Mouse (Mus musculus): ENCODE measurements around the gene Wdfy3. TPM values are rescaled to one million over a fixed set of nuclear protein-coding genes. Genes with fewer than 3 reads are reported as not detected.
"Not testable (repeated sequence)": the region's sequence is repeated elsewhere in the genome, so short reads cannot be mapped to it uniquely, and the experiment has no call there.

Wdfy3 gene
- polyA plus RNA-seq, 1 experiment from 2014 or later = 21.7 TPM

GRCm38 (mm10) chr5:101851133-101851532 lies 218.6 kb downstream of the Wdfy3 start:
- H3K9me3 ChIP-seq (ENCODE audit: low read depth, low read length) = no peaks in the 10 kb centered on the region
- TF ChIP-seq CTCF (IDR thresholded peaks at IDR 0.05; ENCODE audit: low read depth) = no peak
- H3K27me3 ChIP-seq (ENCODE audit: insufficient read depth, low read length) = no peaks in the 10 kb centered on the region
- H3K27ac ChIP-seq (ENCODE audit: low read depth) = no peak overlapping the region
- no peaks in the 10 kb centered on the region for H3K4me1 ChIP-seq (ENCODE audit: insufficient read depth)
- no peak overlapping the region for H3K9ac ChIP-seq
- no peak overlapping the region for H3K4me2 ChIP-seq
- DNase-seq (no peak), ATAC-seq (ENCODE audit: insufficient read depth) (no peak)
- H3K36me3 ChIP-seq (ENCODE audit: insufficient read depth) = peaks cover 96% of the 10 kb centered on the region
- no peak overlapping the region for H3K4me3 ChIP-seq (ENCODE audit: low read depth, low read length)
- WGBS = 85% methylated on average over 7 of the region's 7 CpGs

GRCm38 (mm10) chr5:101847762-101848161 lies 222.0 kb downstream of the Wdfy3 start:
- Histone ChIP-seq H3K27me3 (ENCODE audit: insufficient read depth, low read length) (no peaks in the 10 kb centered on the region), H3K4me1 (ENCODE audit: insufficient read depth) (no peaks in the 10 kb centered on the region), H3K9ac (no peak overlapping the region), H3K27ac (ENCODE audit: low read depth) (no peak overlapping the region), H3K36me3 (ENCODE audit: insufficient read depth) (peaks cover 96% of the 10 kb centered on the region), H3K9me3 (ENCODE audit: low read depth, low read length) (no peaks in the 10 kb centered on the region), H3K4me3 (ENCODE audit: low read depth, low read length) (no peak overlapping the region), H3K4me2 (no peak overlapping the region)
- no peak for TF ChIP-seq CTCF (IDR thresholded peaks at IDR 0.05; ENCODE audit: low read depth)
- DNase-seq (no peak), ATAC-seq (ENCODE audit: insufficient read depth) (no peak)
- WGBS = 76% methylated on average over 4 of the region's 4 CpGs

- Histone ChIP-seq H3K27ac (ENCODE audit: low read depth) (no peak overlapping the region), H3K36me3 (ENCODE audit: insufficient read depth) (peaks cover 96% of the 10 kb centered on the region), H3K4me2 (no peak overlapping the region), H3K9me3 (ENCODE audit: low read depth, low read length) (no peaks in the 10 kb centered on the region), H3K4me1 (ENCODE audit: insufficient read depth) (no peaks in the 10 kb centered on the region), H3K27me3 (ENCODE audit: insufficient read depth, low read length) (no peaks in the 10 kb centered on the region), H3K9ac (no peak overlapping the region), H3K4me3 (ENCODE audit: low read depth, low read length) (no peak overlapping the region)
- ATAC-seq (ENCODE audit: insufficient read depth) (no peak), DNase-seq (no peak)
- TF ChIP-seq CTCF (IDR thresholded peaks at IDR 0.05; ENCODE audit: low read depth) = no peak
- WGBS = 86% methylated on average over 7 of the region's 7 CpGs
Observed at GRCm38 (mm10) chr5:101847323-101847722, 222.4 kb downstream of the Wdfy3 start.

GRCm38 (mm10) chr5:101845930-101846329 lies 223.8 kb downstream of the Wdfy3 start:
- no peak for DNase-seq
- ATAC-seq (ENCODE audit: insufficient read depth) = no peak

GRCm38 (mm10) chr5:101845011-101845410 lies 224.7 kb downstream of the Wdfy3 start:
- TF ChIP-seq CTCF (IDR thresholded peaks at IDR 0.05; ENCODE audit: low read depth) = no peak
- Histone ChIP-seq H3K36me3 (ENCODE audit: insufficient read depth) (peaks cover 100% of the 10 kb centered on the region), H3K4me3 (ENCODE audit: low read depth, low read length) (no peak overlapping the region), H3K4me2 (no peak overlapping the region), H3K27ac (ENCODE audit: low read depth) (no peak overlapping the region), H3K27me3 (ENCODE audit: insufficient read depth, low read length) (no peaks in the 10 kb centered on the region), H3K9ac (no peak overlapping the region), H3K4me1 (ENCODE audit: insufficient read depth) (no peaks in the 10 kb centered on the region), H3K9me3 (ENCODE audit: low read depth, low read length) (no peaks in the 10 kb centered on the region)
- DNase-seq = no peak
- ATAC-seq (ENCODE audit: insufficient read depth) = no peak
- WGBS = 91% methylated on average over 14 of the region's 14 CpGs

More at GRCm38 (mm10) chr5:101845930-101846329, 223.8 kb downstream of the Wdfy3 start:
- Histone ChIP-seq H3K9me3 (ENCODE audit: low read depth, low read length) (no peaks in the 10 kb centered on the region), H3K9ac (no peak overlapping the region), H3K36me3 (ENCODE audit: insufficient read depth) (peaks cover 96% of the 10 kb centered on the region), H3K27me3 (ENCODE audit: insufficient read depth, low read length) (no peaks in the 10 kb centered on the region), H3K4me2 (no peak overlapping the region), H3K4me3 (ENCODE audit: low read depth, low read length) (no peak overlapping the region), H3K27ac (ENCODE audit: low read depth) (no peak overlapping the region), H3K4me1 (ENCODE audit: insufficient read depth) (no peaks in the 10 kb centered on the region)
- TF ChIP-seq CTCF (IDR thresholded peaks at IDR 0.05; ENCODE audit: low read depth) = no peak
- 94% methylated on average over 8 of the region's 8 CpGs for WGBS

- DNase-seq (no peak), ATAC-seq (ENCODE audit: insufficient read depth) (no peak)
- Histone ChIP-seq H3K9me3 (ENCODE audit: low read depth, low read length) (no peaks in the 10 kb centered on the region), H3K27ac (ENCODE audit: low read depth) (no peak overlapping the region), H3K4me1 (ENCODE audit: insufficient read depth) (no peaks in the 10 kb centered on the region), H3K9ac (no peak overlapping the region), H3K36me3 (ENCODE audit: insufficient read depth) (peaks cover 81% of the 10 kb centered on the region), H3K27me3 (ENCODE audit: insufficient read depth, low read length) (no peaks in the 10 kb centered on the region), H3K4me3 (ENCODE audit: low read depth, low read length) (no peak overlapping the region), H3K4me2 (no peak overlapping the region)
- no peak for TF ChIP-seq CTCF (IDR thresholded peaks at IDR 0.05; ENCODE audit: low read depth)
- 98% methylated on average over 5 of the region's 5 CpGs for WGBS
Observed at GRCm38 (mm10) chr5:101840476-101840875, 229.2 kb downstream of the Wdfy3 start.

GRCm38 (mm10) chr5:101837605-101838004 lies 232.1 kb downstream of the Wdfy3 start:
- not testable (repeated sequence) for H3K4me1 ChIP-seq (ENCODE audit: insufficient read depth); H3K27me3 ChIP-seq (ENCODE audit: insufficient read depth, low read length); DNase-seq; H3K9ac ChIP-seq; H3K4me3 ChIP-seq (ENCODE audit: low read depth, low read length); H3K9me3 ChIP-seq (ENCODE audit: low read depth, low read length); H3K4me2 ChIP-seq; H3K27ac ChIP-seq (ENCODE audit: low read depth); ATAC-seq (ENCODE audit: insufficient read depth)
- whole genome bisulfite sequencing = 93% methylated on average over 2 of the region's 2 CpGs
- H3K36me3 ChIP-seq (ENCODE audit: insufficient read depth) = peaks cover 69% of the 10 kb centered on the region

GRCm38 (mm10) chr5:101836221-101836620 lies 233.5 kb downstream of the Wdfy3 start:
- Histone ChIP-seq H3K27ac (ENCODE audit: low read depth) (no peak overlapping the region), H3K4me3 (ENCODE audit: low read depth, low read length) (no peak overlapping the region), H3K9ac (no peak overlapping the region), H3K36me3 (ENCODE audit: insufficient read depth) (peaks cover 65% of the 10 kb centered on the region), H3K4me1 (ENCODE audit: insufficient read depth) (no peaks in the 10 kb centered on the region), H3K27me3 (ENCODE audit: insufficient read depth, low read length) (no peaks in the 10 kb centered on the region), H3K4me2 (no peak overlapping the region), H3K9me3 (ENCODE audit: low read depth, low read length) (no peaks in the 10 kb centered on the region)
- DNase-seq (no peak), ATAC-seq (ENCODE audit: insufficient read depth) (no peak)
- WGBS = 91% methylated on average over 11 of the region's 11 CpGs
- no peak for TF ChIP-seq CTCF (IDR thresholded peaks at IDR 0.05; ENCODE audit: low read depth)

All from lung, embryonic 14.5 days (tissue).